Mouse (Mus musculus): ENCODE data around the gene Pax8. TPM values are rescaled to one million over a fixed set of nuclear protein-coding genes. Genes with fewer than 3 reads are reported as not detected.

Pax8 gene
- total and polyA plus RNA-seq, 3 experiments = 0.17 to 0.60 TPM; not detected in 1

DNA sequence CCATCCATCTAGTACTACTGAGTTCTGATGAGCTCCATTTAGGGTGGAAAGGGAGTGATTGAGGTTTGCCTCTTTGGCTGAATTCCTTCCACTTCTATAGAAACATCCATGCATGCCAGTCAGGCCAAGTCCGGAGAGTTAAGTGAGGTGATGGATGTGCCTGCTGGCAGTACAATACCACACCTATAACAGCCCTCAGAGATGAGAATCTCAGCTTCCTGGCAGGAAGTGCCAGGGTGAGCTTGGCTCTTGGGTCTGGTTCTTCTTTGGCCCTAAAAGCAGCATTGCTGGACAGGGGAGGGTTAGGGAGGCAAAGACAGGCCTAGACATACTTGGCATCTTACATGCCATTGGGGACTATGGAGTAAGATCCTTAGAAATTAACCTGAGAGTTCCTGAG is 7.0 kb downstream of the Pax8 start:
- in situ Hi-C loops (cut with MboI; ENCODE audit: low pct_ligation_motif_present, low pct_unique_long_range_greater_than_20kb, low sequenced_read_pairs) = no loop called here

DNA sequence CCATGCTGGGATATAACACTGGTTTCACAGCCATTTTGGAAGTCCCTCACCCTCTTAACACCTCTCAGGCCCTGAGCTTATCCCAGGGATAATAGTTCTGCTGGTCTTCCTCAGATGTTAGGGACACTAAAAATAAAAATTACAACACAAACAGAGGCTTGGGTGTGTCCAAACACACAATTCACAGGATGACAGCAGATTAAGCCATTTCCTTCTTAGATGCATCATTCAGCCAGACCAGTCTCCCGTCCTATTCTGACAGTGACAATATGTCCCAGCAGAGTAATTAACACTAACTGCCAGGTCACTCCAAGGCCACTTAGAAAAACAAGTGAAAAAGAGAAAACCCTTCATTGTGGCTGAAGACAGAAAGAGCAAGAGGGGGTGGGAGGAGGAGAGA is 8.2 kb downstream of the Pax8 start:
- H3K4me1 ChIP-seq (ENCODE audit: control insufficient read depth in 1 of 2, insufficient read depth in 2 of 2) = no peaks in the 10 kb centered on the region
- dilution Hi-C loops (cut with MboI; ENCODE audit: extremely low pct_ligation_motif_present, extremely low pct_unique_long_range_greater_than_20kb, low sequenced_read_pairs) (no loop called here), in situ Hi-C loops (cut with MboI; ENCODE audit: low pct_ligation_motif_present, low pct_unique_long_range_greater_than_20kb, low sequenced_read_pairs) (no loop called here)
- DNase-seq (ENCODE audit: extremely low read depth) = no peak
- no peak overlapping the region for H3K27ac ChIP-seq (ENCODE audit: insufficient read depth, low read depth)
- no peak overlapping the region for H3K4me2 ChIP-seq (ENCODE audit: insufficient read depth, low read depth, poor library complexity, severe bottlenecking)
- no peak overlapping the region for H3K9ac ChIP-seq (ENCODE audit: insufficient read depth, low read depth)
- TF ChIP-seq MAFK (IDR thresholded peaks at IDR 0.05; ENCODE audit: insufficient replicate concordance, low read length) (no peak), EP300 (IDR thresholded peaks at IDR 0.05; ENCODE audit: low read length) (no peak), MAX (IDR thresholded peaks at IDR 0.05; ENCODE audit: low read length) (no peak), ETS1 (conservative IDR thresholded peaks at IDR 0.05; ENCODE audit: low read depth, low read length) (no peak), MYC (IDR thresholded peaks at IDR 0.05; ENCODE audit: low read depth, low read length) (no peak), ELF1 (IDR thresholded peaks at IDR 0.05; ENCODE audit: low read depth, low read length) (no peak), RAD21 (IDR thresholded peaks at IDR 0.05; ENCODE audit: low read depth, low read length) (no peak), E2F4 (IDR thresholded peaks at IDR 0.05; ENCODE audit: insufficient replicate concordance, low read depth, low read length) (no peak), NELFE (IDR thresholded peaks at IDR 0.05; ENCODE audit: low read depth, low read length) (no peak), JUND (conservative IDR thresholded peaks at IDR 0.05; ENCODE audit: low read depth, low read length) (no peak), KAT2A (IDR thresholded peaks at IDR 0.05; ENCODE audit: insufficient replicate concordance, low read length) (no peak), USF1 (IDR thresholded peaks at IDR 0.05; ENCODE audit: low read depth, low read length) (no peak), MEF2A (IDR thresholded peaks at IDR 0.05; ENCODE audit: borderline replicate concordance, low read depth, low read length) (no peak), CHD1 (IDR thresholded peaks at IDR 0.05; ENCODE audit: low read depth, low read length) (no peak), ZKSCAN1 (IDR thresholded peaks at IDR 0.05; ENCODE audit: borderline replicate concordance, low read depth, low read length) (no peak), PAX5 (IDR thresholded peaks at IDR 0.05; ENCODE audit: low read length) (no peak), CTCF (conservative IDR thresholded peaks at IDR 0.05 in 1 of 2, IDR thresholded peaks at IDR 0.05 in 1 of 2; ENCODE audit: low read depth in 2 of 2, low read length in 2 of 2) (no peak), BHLHE40 (IDR thresholded peaks at IDR 0.05; ENCODE audit: low read depth, low read length) (no peak), ZC3H11A (IDR thresholded peaks at IDR 0.05; ENCODE audit: low read depth, low read length) (no peak)
- H3K79me2 ChIP-seq (replicated peaks; ENCODE audit: control insufficient read depth, extremely low read depth, insufficient read depth, poor library complexity, severe bottlenecking) = no peaks in the 10 kb centered on the region
- H3K9me3 ChIP-seq (replicated peaks; ENCODE audit: low read length) = no peaks in the 10 kb centered on the region
- H3K27me3 ChIP-seq (replicated peaks) = no peaks in the 10 kb centered on the region
- H3K4me3 ChIP-seq (replicated peaks in 1 of 3; ENCODE audit: low read depth in 2 of 3, low read length in 2 of 3, poor library complexity in 1 of 3) = no peak overlapping the region
- H3K36me3 ChIP-seq (replicated peaks in 1 of 2; ENCODE audit: control insufficient read depth in 1 of 2, insufficient read depth in 1 of 2, low read length in 1 of 2) = no peaks in the 10 kb centered on the region

More for the DNA sequence above, 7.0 kb downstream of the Pax8 start:
- H3K4me2 ChIP-seq (ENCODE audit: insufficient read depth, low read depth, poor library complexity, severe bottlenecking) = no peak overlapping the region
- H3K27ac ChIP-seq (ENCODE audit: insufficient read depth, low read depth) = no peak overlapping the region
- no peaks in the 10 kb centered on the region for H3K9me3 ChIP-seq (replicated peaks; ENCODE audit: low read length)
- no peaks in the 10 kb centered on the region for H3K4me1 ChIP-seq (ENCODE audit: control insufficient read depth in 1 of 2, insufficient read depth in 2 of 2)
- H3K4me3 ChIP-seq (replicated peaks in 1 of 3; ENCODE audit: low read depth in 2 of 3, low read length in 2 of 3, poor library complexity in 1 of 3) = no peak overlapping the region
- dilution Hi-C loops (cut with MboI; ENCODE audit: extremely low pct_ligation_motif_present, extremely low pct_unique_long_range_greater_than_20kb, low sequenced_read_pairs) = no loop called here
- H3K79me2 ChIP-seq (replicated peaks; ENCODE audit: control insufficient read depth, extremely low read depth, insufficient read depth, poor library complexity, severe bottlenecking) = no peaks in the 10 kb centered on the region
- TF ChIP-seq POLR2AphosphoS2 (IDR thresholded peaks at IDR 0.05; ENCODE audit: low read depth, low read length) = no peak
- no peak for TF ChIP-seq UBTF (IDR thresholded peaks at IDR 0.05; ENCODE audit: low read depth, low read length)
- TF ChIP-seq POLR2A (IDR thresholded peaks at IDR 0.05; ENCODE audit: low read depth, low read length) = no peak
- no peak for TF ChIP-seq ZNF384 (IDR thresholded peaks at IDR 0.05; ENCODE audit: low read depth, low read length)
- TF ChIP-seq KAT2A (IDR thresholded peaks at IDR 0.05; ENCODE audit: insufficient replicate concordance, low read length) = no peak
- no peak for TF ChIP-seq CTCF (conservative IDR thresholded peaks at IDR 0.05 in 1 of 2, IDR thresholded peaks at IDR 0.05 in 1 of 2; ENCODE audit: low read depth in 2 of 2, low read length in 2 of 2)
- TF ChIP-seq GABPA (IDR thresholded peaks at IDR 0.05; ENCODE audit: insufficient replicate concordance, low read depth, low read length) = no peak
- no peak for TF ChIP-seq CHD2 (IDR thresholded peaks at IDR 0.05; ENCODE audit: low read length)
- TF ChIP-seq MAX (IDR thresholded peaks at IDR 0.05; ENCODE audit: low read length) = no peak
- no peak for TF ChIP-seq JUND (conservative IDR thresholded peaks at IDR 0.05; ENCODE audit: low read depth, low read length)
- TF ChIP-seq ETS1 (conservative IDR thresholded peaks at IDR 0.05; ENCODE audit: low read depth, low read length) = no peak
- no peak for TF ChIP-seq MEF2A (IDR thresholded peaks at IDR 0.05; ENCODE audit: borderline replicate concordance, low read depth, low read length)
- no peak for TF ChIP-seq TCF12 (IDR thresholded peaks at IDR 0.05; ENCODE audit: low read depth, low read length)
- no peak for TF ChIP-seq E2F4 (IDR thresholded peaks at IDR 0.05; ENCODE audit: insufficient replicate concordance, low read depth, low read length)
- no peak for TF ChIP-seq JUN (IDR thresholded peaks at IDR 0.05; ENCODE audit: insufficient read depth, low read depth, low read length)
- DNase-seq (ENCODE audit: extremely low read depth) = no peak
- no peak overlapping the region for H3K9ac ChIP-seq (ENCODE audit: insufficient read depth, low read depth)
- no peaks in the 10 kb centered on the region for H3K27me3 ChIP-seq (replicated peaks)
- no peaks in the 10 kb centered on the region for H3K36me3 ChIP-seq (replicated peaks in 1 of 2; ENCODE audit: control insufficient read depth in 1 of 2, insufficient read depth in 1 of 2, low read length in 1 of 2)
